Mouse (Mus musculus) liver, embryonic 16.5 days (tissue): ENCODE results near the gene Sgf29. TPM values are rescaled to one million over a fixed set of nuclear protein-coding genes. Genes with fewer than 3 reads are reported as not detected.

Experiments used
- ATAC-seq: fragments of 200-750 bp; cut with Nextera tagmentation; 2 replicates; pipeline ENCODE4 v1.8.0; 2017; ENCODE audit warnings: low read depth, mild to moderate bottlenecking, moderate number of reproducible peaks, moderate library complexity
- H3K27ac ChIP-seq: fragments of 300-500 bp; sonication (generic); 2 replicates; pipeline ENCODE4 v1.5.1; 2014; ENCODE audit warnings: mild to moderate bottlenecking, low read length
- H3K27me3 ChIP-seq: fragments of 300-500 bp; sonication (generic); 2 replicates; pipeline ENCODE4 v1.6.1; 2014; ENCODE audit warnings: low read depth, low read length, mixed read lengths; ENCODE audit not compliant: control insufficient read depth, insufficient read depth
- H3K36me3 ChIP-seq: fragments of 300-500 bp; sonication (generic); 2 replicates; pipeline ENCODE4 v1.6.1; 2014; ENCODE audit warnings: mild to moderate bottlenecking; ENCODE audit not compliant: control insufficient read depth, insufficient read depth
- H3K4me1 ChIP-seq: fragments of 300-500 bp; sonication (generic); 2 replicates; pipeline ENCODE4 v1.6.1; 2014; ENCODE audit warnings: low read depth, low read length, mixed read lengths; ENCODE audit not compliant: control insufficient read depth
- H3K4me2 ChIP-seq: fragments of 300-500 bp; sonication (generic); 2 replicates; pipeline ENCODE4 v1.6.1; 2014; ENCODE audit warnings: low read depth, low read length, mixed read lengths
- H3K4me3 ChIP-seq: fragments of 300-500 bp; sonication (generic); 2 replicates; pipeline ENCODE4 v1.5.1; 2014; ENCODE audit warnings: low read depth, mild to moderate bottlenecking, low read length
- H3K9ac ChIP-seq: fragments of 300-500 bp; sonication (generic); 2 replicates; pipeline ENCODE4 v1.6.1; 2014; ENCODE audit warnings: low read depth, low read length
- H3K9me3 ChIP-seq: fragments of 300-500 bp; sonication (generic); replicated peaks from 2 replicates; pipeline ENCODE4 v1.6.1; 2016; ENCODE audit warnings: low read length; ENCODE audit not compliant: control insufficient read depth
- WGBS: fragments of 180-500 bp; shearing (Covaris S2); extraction: QIAGEN DNeasy Blood & Tissue Kit; methylation state at CpG from one replicate; pipeline ENCODE4 v1.1.7; 2014; ENCODE audit not compliant: insufficient replicate concordance; 5-methylcytosine and 5-hydroxymethylcytosine counted together
- polyA plus RNA-seq: library from polyadenylated mRNA; unstranded; fragments of >200 nt; fragmentation: Nextera tagmentation; extraction: Ambion mirVana; gene quantifications from 2 replicates; pipeline ENCODE4 v1.2.1, GENCODE M21; 2015

Sgf29 gene
- polyA plus RNA-seq, 1 experiment from 2014 or later: 28.6 TPM

- Histone ChIP-seq H3K4me2 (no peak overlapping the region), H3K4me1 (no peaks in the 10 kb centered on the region), H3K27me3 (no peaks in the 10 kb centered on the region), H3K9ac (no peak overlapping the region), H3K9me3 (no peaks in the 10 kb centered on the region), H3K4me3 (no peak overlapping the region), H3K27ac (no peak overlapping the region), H3K36me3 (no peaks in the 10 kb centered on the region)
- 84% methylated on average over 5 of the region's 5 CpGs for WGBS
- ATAC-seq: no peak
Measured at GRCm38 (mm10) chr7:126718787-126719337, 69.8 kb downstream of the Sgf29 start.

DNA sequence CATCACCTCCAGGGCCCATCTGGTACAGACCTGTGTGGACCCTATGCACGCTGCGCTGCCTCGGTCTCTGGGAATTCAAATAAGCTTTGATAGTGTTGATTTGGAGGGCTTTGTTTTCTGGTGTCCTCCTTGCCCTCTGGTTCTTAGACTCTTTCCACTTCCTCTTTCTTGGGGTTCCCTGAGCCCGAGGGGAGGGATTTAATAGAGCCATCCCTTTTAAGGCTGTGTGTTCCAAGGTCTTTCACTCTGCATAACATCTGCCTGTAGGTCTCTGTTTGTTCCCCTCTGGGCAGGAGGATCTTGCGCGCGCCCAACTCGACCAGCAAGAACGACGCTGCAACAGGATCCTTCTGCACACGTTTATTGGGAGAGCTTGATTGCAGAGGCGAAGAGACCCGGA is 72.5 kb downstream of the Sgf29 start:
- H3K36me3 ChIP-seq: no peaks in the 10 kb centered on the region
- 77% methylated on average over 13 of the region's 13 CpGs for WGBS

More for the DNA sequence above, 72.5 kb downstream of the Sgf29 start:
- Histone ChIP-seq H3K27me3 (no peaks in the 10 kb centered on the region), H3K4me2 (no peak overlapping the region), H3K4me1 (no peaks in the 10 kb centered on the region), H3K9ac (no peak overlapping the region), H3K9me3 (no peaks in the 10 kb centered on the region), H3K27ac (no peak overlapping the region), H3K4me3 (no peak overlapping the region)
- ATAC-seq: no peak

Other genes starting within 250 kb of the Sgf29 start
- 3.6 and 4.7 TPM in 2 replicates for gene Cd19, start 234.4 kb upstream of the Sgf29 start, polyA plus RNA-seq
- 6.0 and 6.3 TPM in 2 replicates for gene Rabep2, start 220.6 kb upstream of the Sgf29 start, polyA plus RNA-seq
- 8.7 and 22.0 TPM in 2 replicates for gene Atp2a1, start 186.2 kb upstream of the Sgf29 start, polyA plus RNA-seq
- gene Sh2b1, start 173.9 kb upstream of the Sgf29 start, polyA plus RNA-seq: 14.2 and 14.5 TPM in 2 replicates
- gene Tufm, start 161.9 kb upstream of the Sgf29 start, polyA plus RNA-seq: 81.0 and 84.0 TPM in 2 replicates
- 21.6 and 24.5 TPM in 2 replicates for gene Atxn2l, start 145.9 kb upstream of the Sgf29 start, polyA plus RNA-seq
- gene Eif3c, start 82.9 kb upstream of the Sgf29 start, polyA plus RNA-seq: 87.8 and 93.1 TPM in 2 replicates
- 2.3 and 2.4 TPM in 2 replicates for gene Apobr, start 64.4 kb upstream of the Sgf29 start, polyA plus RNA-seq
- 11.7 and 11.9 TPM in 2 replicates for gene Cln3, start 63.5 kb upstream of the Sgf29 start, polyA plus RNA-seq
- gene Il27, start 54.4 kb upstream of the Sgf29 start, polyA plus RNA-seq: 0.09 and 0.27 TPM in 2 replicates
- 4.2 and 5.8 TPM in 2 replicates for gene Nupr1, start 18.4 kb upstream of the Sgf29 start, polyA plus RNA-seq
- gene Sult1a1, start 27.1 kb downstream of the Sgf29 start, polyA plus RNA-seq: 69.5 and 88.7 TPM in 2 replicates
- 72.6 and 78.4 TPM in 2 replicates for gene Bola2, start 46.1 kb downstream of the Sgf29 start, polyA plus RNA-seq
- gene Slx1b, start 46.5 kb downstream of the Sgf29 start, polyA plus RNA-seq: 2.4 and 2.8 TPM in 2 replicates
- 98.9 and 105 TPM in 2 replicates for gene Coro1a, start 58.5 kb downstream of the Sgf29 start, polyA plus RNA-seq
- gene Mapk3, start 110.3 kb downstream of the Sgf29 start, polyA plus RNA-seq: 19.6 and 22.3 TPM in 2 replicates
- gene Gdpd3, start 117.0 kb downstream of the Sgf29 start, polyA plus RNA-seq: 0.36 and 0.55 TPM in 2 replicates
- 102 and 119 TPM in 2 replicates for gene Ypel3, start 127.6 kb downstream of the Sgf29 start, polyA plus RNA-seq
- 0.90 and 1.3 TPM in 2 replicates for gene Tbx6, start 132.2 kb downstream of the Sgf29 start, polyA plus RNA-seq
- 82.2 and 91.1 TPM in 2 replicates for gene Ppp4c, start 143.2 kb downstream of the Sgf29 start, polyA plus RNA-seq
- gene Fam57b, start 148.4 kb downstream of the Sgf29 start, polyA plus RNA-seq: not detected in 2 replicates
- gene 4930451I11Rik, start 182.3 kb downstream of the Sgf29 start, polyA plus RNA-seq: not detected in 2 replicates
- not detected in 2 replicates for gene Doc2a, start 198.1 kb downstream of the Sgf29 start, polyA plus RNA-seq
- 10.0 and 10.8 TPM in 2 replicates for gene Hirip3, start 212.7 kb downstream of the Sgf29 start, polyA plus RNA-seq
- 25.7 and 26.6 TPM in 2 replicates for gene Ino80e, start 213.1 kb downstream of the Sgf29 start, polyA plus RNA-seq
- gene Taok2, start 235.4 kb downstream of the Sgf29 start, polyA plus RNA-seq: 11.7 and 13.2 TPM in 2 replicates